Mouse (Mus musculus): Measurements from ENCODE around the gene Ptpro.

DNA sequence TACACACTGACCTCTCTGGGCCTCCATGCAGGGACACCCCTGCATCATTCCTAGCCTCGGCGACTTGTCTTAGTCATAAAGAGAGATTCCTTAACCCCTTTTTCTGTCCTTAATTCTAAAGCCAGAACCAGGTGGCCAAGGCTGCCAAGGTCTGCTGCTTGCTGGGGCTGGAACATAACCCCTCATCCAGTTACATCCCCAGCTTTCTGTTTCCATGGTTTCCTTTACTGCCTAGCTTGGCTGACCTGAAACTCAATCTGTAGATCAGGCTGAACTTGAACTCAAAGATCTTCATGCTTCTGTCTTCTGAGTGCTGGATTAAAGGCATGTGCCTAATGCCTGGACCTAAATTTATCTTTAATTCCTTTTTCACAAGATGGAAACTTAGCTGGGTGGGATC, 51.7 kb downstream of the Ptpro start:
- TF ChIP-seq CTCF (IDR thresholded peaks at IDR 0.05; ENCODE audit: borderline replicate concordance, insufficient read depth, low read depth, low read length) (no peak), POLR2A (IDR thresholded peaks at IDR 0.05; ENCODE audit: borderline replicate concordance, insufficient read depth, low read length) (no peak)

Measured in cerebellum, adult 2 months (tissue).